Mouse (Mus musculus) E14TG2a.4 (cell line): ENCODE measurements around the gene Cryga.

Experiments used
- H3K27me3 ChIP-seq: 2 replicates; pipeline ENCODE4 v1.6.1; 2014; ENCODE audit warnings: low read length, control low read depth; ENCODE audit not compliant: insufficient read depth
- H3K36me3 ChIP-seq: 2 replicates; pipeline ENCODE4 v1.6.1; 2014; ENCODE audit warnings: low read length, control low read depth; ENCODE audit not compliant: insufficient read depth
- H3K4me1 ChIP-seq: replicated peaks from 2 replicates; pipeline ENCODE4 v1.6.1; 2014; ENCODE audit warnings: low read depth, low read length, control low read depth
- H3K4me3 ChIP-seq: replicated peaks from 2 replicates; pipeline ENCODE4 v1.5.1; 2014; ENCODE audit warnings: mild to moderate bottlenecking, low read length
- H3K9me3 ChIP-seq: 2 replicates; pipeline ENCODE4 v1.6.1; 2014; ENCODE audit warnings: low read length, control low read depth
- CTCF ChIP-seq: conservative IDR thresholded peaks from 2 replicates; pipeline ENCODE4 v1.5.1; 2014; ENCODE audit warnings: low read length
- NANOG ChIP-seq: IDR thresholded peaks from 2 replicates; pipeline ENCODE4 v1.6.1; 2014; ENCODE audit warnings: borderline replicate concordance, low read length, mixed read lengths
- POU5F1 ChIP-seq: IDR thresholded peaks from 2 replicates; pipeline ENCODE4 v1.6.1; 2014; ENCODE audit warnings: low read length, borderline replicate concordance

The Cryga gene

GRCm38 (mm10) chr1:65129634-65130180 lies 26.5 kb upstream of the Cryga start:
- no peaks in the 10 kb centered on the region for H3K36me3 ChIP-seq
- no peaks in the 10 kb centered on the region for H3K27me3 ChIP-seq
- no peaks in the 10 kb centered on the region for H3K4me1 ChIP-seq
- H3K9me3 ChIP-seq, result no peaks in the 10 kb centered on the region
- H3K4me3 ChIP-seq, result no peak overlapping the region
- TF ChIP-seq CTCF, result no peak

- H3K36me3 ChIP-seq, result no peaks in the 10 kb centered on the region
- peaks cover 8% of the 10 kb centered on the region for H3K4me1 ChIP-seq
- H3K27me3 ChIP-seq, result no peaks in the 10 kb centered on the region
- no peaks in the 10 kb centered on the region for H3K9me3 ChIP-seq
- no peak within 1 kb of the TSS for H3K4me3 ChIP-seq
- TF ChIP-seq CTCF (no peak), NANOG (no peak), POU5F1 (no peak)
Observed at GRCm38 (mm10) chr1:65122574-65123372, 19.6 kb upstream of the Cryga start, which contains the start of gene D630023F18Rik. TSS of gene D630023F18Rik (minus strand) at chr1:65123214.

DNA sequence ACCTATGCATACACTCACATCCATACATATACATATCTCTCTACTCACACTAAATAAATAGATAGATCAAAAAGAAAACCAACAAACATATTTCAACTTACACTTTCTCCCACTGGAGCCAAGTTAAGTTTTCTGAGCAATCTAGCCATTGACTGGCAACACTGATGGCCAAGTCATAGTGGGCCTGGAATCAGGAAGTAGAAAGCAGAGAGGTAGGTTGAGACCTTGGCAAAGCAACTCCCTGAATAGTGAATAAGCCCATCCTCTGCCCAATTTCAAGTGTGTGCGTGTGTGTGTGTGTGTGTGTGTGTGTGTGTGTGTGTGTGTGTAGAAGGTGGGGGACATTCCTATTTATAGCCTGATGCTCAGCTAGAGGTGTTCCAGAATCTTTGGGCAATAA lies 16.3 kb upstream of the Cryga start, which contains the start of gene Gm28845:
TSS of gene Gm28845 (minus strand) at position 121 of the 400 bp plus-strand sequence.
- Histone ChIP-seq H3K4me1 (peaks cover 8% of the 10 kb centered on the region), H3K27me3 (no peaks in the 10 kb centered on the region), H3K4me3 (no peak within 1 kb of the TSS), H3K36me3 (no peaks in the 10 kb centered on the region), H3K9me3 (no peaks in the 10 kb centered on the region)
- TF ChIP-seq NANOG (no peak), CTCF (no peak), POU5F1 (no peak)

GRCm38 (mm10) chr1:65118150-65118913 lies 15.2 kb upstream of the Cryga start:
- no peaks in the 10 kb centered on the region for H3K36me3 ChIP-seq
- H3K4me3 ChIP-seq, result no peak overlapping the region
- TF ChIP-seq NANOG, result no peak
- TF ChIP-seq POU5F1, result no peak
- no peak for TF ChIP-seq CTCF
- H3K9me3 ChIP-seq, result no peaks in the 10 kb centered on the region
- H3K4me1 ChIP-seq, result peaks cover 12% of the 10 kb centered on the region
- H3K27me3 ChIP-seq, result no peaks in the 10 kb centered on the region

- H3K9me3 ChIP-seq, result no peaks in the 10 kb centered on the region
- no peaks in the 10 kb centered on the region for H3K27me3 ChIP-seq
- TF ChIP-seq NANOG (no peak), POU5F1 (no peak), CTCF (no peak)
- H3K4me1 ChIP-seq, result peaks cover 40% of the 10 kb centered on the region
- no peak overlapping the region for H3K4me3 ChIP-seq
- H3K36me3 ChIP-seq, result no peaks in the 10 kb centered on the region
Observed at GRCm38 (mm10) chr1:65113536-65114172, 10.5 kb upstream of the Cryga start.

- H3K4me3 ChIP-seq, result peak overlapping the region; percentile 41
- no peaks in the 10 kb centered on the region for H3K9me3 ChIP-seq
- TF ChIP-seq POU5F1, result no peak
- TF ChIP-seq CTCF, result no peak
- TF ChIP-seq NANOG, result no peak
- H3K36me3 ChIP-seq, result no peaks in the 10 kb centered on the region
- H3K4me1 ChIP-seq, result peaks cover 33% of the 10 kb centered on the region
- H3K27me3 ChIP-seq, result no peaks in the 10 kb centered on the region
Observed at GRCm38 (mm10) chr1:65112807-65113196, 9.6 kb upstream of the Cryga start.

DNA sequence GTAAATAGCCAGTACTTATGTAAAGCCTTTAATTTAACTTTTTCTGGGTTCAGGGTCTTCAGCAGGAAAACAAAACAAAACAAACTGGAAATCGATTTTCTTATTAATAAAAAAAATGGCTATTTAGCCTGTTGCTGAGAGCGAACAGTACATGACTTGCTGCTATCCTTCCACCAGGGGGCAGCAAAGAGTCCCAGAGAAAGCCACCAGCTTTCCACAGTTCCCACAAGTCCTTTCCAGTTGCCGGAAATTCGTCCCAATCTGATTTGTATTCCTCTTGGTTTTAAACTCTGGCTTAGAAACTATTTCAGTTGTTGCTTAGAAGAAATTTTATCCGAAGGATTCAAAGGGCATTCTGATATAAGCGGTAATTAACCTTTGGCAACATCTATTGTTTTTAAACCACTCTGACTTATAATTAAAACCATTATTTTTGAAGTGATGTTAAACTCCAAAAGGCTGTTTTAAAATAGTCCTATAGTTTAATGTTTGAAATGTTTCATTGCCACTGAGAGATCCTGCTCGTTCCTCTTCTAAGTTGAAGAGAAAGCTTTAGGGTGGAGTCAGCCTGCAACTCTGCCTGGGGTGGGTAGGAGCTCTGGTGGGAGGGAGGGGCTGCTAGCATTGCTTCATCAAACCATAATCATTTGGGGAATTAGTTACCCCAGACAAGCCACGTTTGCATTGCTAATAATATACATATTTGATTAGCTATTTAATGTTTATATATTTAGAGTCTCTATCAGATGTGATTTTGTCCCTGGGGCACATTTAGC lies 9.0 kb upstream of the Cryga start:
- Histone ChIP-seq H3K9me3 (no peaks in the 10 kb centered on the region), H3K4me1 (peaks cover 33% of the 10 kb centered on the region), H3K27me3 (no peaks in the 10 kb centered on the region), H3K4me3 (peak overlapping the region; percentile 41), H3K36me3 (no peaks in the 10 kb centered on the region)
- TF ChIP-seq CTCF (peak; percentile 83), POU5F1 (no peak)
